In genomic region chr11:101188166-101188805, GRCm38 (mm10) we compare ENCODE assay signal across 10 mouse cellular contexts. TPM values are rescaled to one million over a fixed set of nuclear protein-coding genes. Genes with fewer than 3 reads are reported as not detected.
DNase-seq lines count a peak whose midpoint lies in the region; ATAC-seq and TF ChIP-seq lines count a peak whose summit lies in the region.
"Had no signal": no experiment of that assay in that cellular context is flagged by ENCODE, and none has a peak within 500 bp of the region (broad histone marks: within the 10 kb centered on the region; RNA-seq: fewer than 3 reads in every experiment).

No protein-coding gene starts in this region.

- no peak overlapping the region for H3K9ac ChIP-seq in heart, embryonic 11.5 days (ENCODE audit: low read depth, low read length)
- H3K9ac ChIP-seq in liver, embryonic 13.5 days = no peak overlapping the region
- H3K9ac ChIP-seq in liver, embryonic 11.5 days (ENCODE audit: low read depth, low read length) = no peak overlapping the region
- H3K9ac ChIP-seq in midbrain, embryonic 13.5 days (replicated peaks) = no peak overlapping the region

- H3K4me1 ChIP-seq in heart, embryonic 11.5 days (ENCODE audit: control insufficient read depth, insufficient read depth, low read length) = peaks cover 25% of the 10 kb centered on the region
- H3K4me1 ChIP-seq in liver, embryonic 13.5 days (replicated peaks) = peaks cover 44% of the 10 kb centered on the region
- H3K4me1 ChIP-seq in liver, embryonic 11.5 days (replicated peaks; ENCODE audit: control insufficient read depth, insufficient read depth, low read length) = peaks cover 32% of the 10 kb centered on the region
- peaks cover 88% of the 10 kb centered on the region for H3K4me1 ChIP-seq in cerebellum, adult 2 months (ENCODE audit: control insufficient read depth, insufficient read depth, low read length)
- H3K4me1 ChIP-seq in midbrain, embryonic 13.5 days (replicated peaks) = peaks cover 35% of the 10 kb centered on the region

- WGBS in heart, embryonic 11.5 days (ENCODE audit: insufficient replicate concordance) = 80% methylated on average over 11 of the region's 11 CpGs
- WGBS in liver, embryonic 13.5 days (ENCODE audit: insufficient replicate concordance) = 88% methylated on average over 11 of the region's 11 CpGs
- 85% methylated on average over 11 of the region's 11 CpGs for WGBS in liver, embryonic 11.5 days
- 14% methylated on average over 11 of the region's 11 CpGs for WGBS in cerebellum, adult 2 months
- WGBS in midbrain, embryonic 13.5 days = 86% methylated on average over 11 of the region's 11 CpGs

- no peak for TF ChIP-seq CTCF in cerebellum, adult 2 months (IDR thresholded peaks at IDR 0.05; ENCODE audit: borderline replicate concordance, insufficient read depth, low read depth, low read length)

- peak; percentile 93 for DNase-seq in heart, adult 11 months
- DNase-seq in liver, embryonic 13.5 days = no peak
- no peak for DNase-seq in liver, embryonic 11.5 days (ENCODE audit: low spot score)
- peak; percentile 90 to 96 for DNase-seq in cerebellum, adult 2 months
- no peak for DNase-seq in spleen, adult 12 weeks (ENCODE audit: low spot score)
- DNase-seq in layer of hippocampus, postnatal 25 days (ENCODE audit: extremely low spot score in 1 of 2, low spot score in 1 of 2) = no peak

- H3K4me2 ChIP-seq in heart, embryonic 11.5 days = no peak overlapping the region
- no peak overlapping the region for H3K4me2 ChIP-seq in liver, embryonic 13.5 days
- H3K4me2 ChIP-seq in liver, embryonic 11.5 days = no peak overlapping the region
- no peak overlapping the region for H3K4me2 ChIP-seq in midbrain, embryonic 13.5 days (replicated peaks)

- 0 out of 2 replicates have a peak, but pooled peaks cover 2% of the 10 kb centered on the region for H3K36me3 ChIP-seq in heart, embryonic 11.5 days (ENCODE audit: control insufficient read depth, insufficient read depth, low read length)
- H3K36me3 ChIP-seq in liver, embryonic 13.5 days = peaks cover 5% of the 10 kb centered on the region; the same call in 1 of the 2 replicates
- H3K36me3 ChIP-seq in liver, embryonic 11.5 days (ENCODE audit: control insufficient read depth, insufficient read depth, low read length) = no peaks in the 10 kb centered on the region; the same call in 1 of the 2 replicates
- H3K36me3 ChIP-seq in midbrain, embryonic 13.5 days = peaks cover 3% of the 10 kb centered on the region; the same call in 1 of the 2 replicates

- TF ChIP-seq POLR2A in cerebellum, adult 2 months (IDR thresholded peaks at IDR 0.05; ENCODE audit: borderline replicate concordance, insufficient read depth, low read length) = peak; percentile 51; the same call in 1 of the 2 replicates

- ATAC-seq in heart, embryonic 11.5 days (replicated peaks; ENCODE audit: insufficient number of reproducible peaks, low FRiP score, low TSS enrichment) = no peak
- no peak for ATAC-seq in liver, embryonic 13.5 days (ENCODE audit: low read depth)
- no peak for ATAC-seq in liver, embryonic 11.5 days (replicated peaks; ENCODE audit: low FRiP score)
- no peak for ATAC-seq in midbrain, embryonic 13.5 days

- H3K9me3 ChIP-seq in heart, embryonic 11.5 days (replicated peaks; ENCODE audit: control insufficient read depth, low read length) = no peaks in the 10 kb centered on the region
- no peaks in the 10 kb centered on the region for H3K9me3 ChIP-seq in liver, embryonic 13.5 days (replicated peaks)
- H3K9me3 ChIP-seq in liver, embryonic 11.5 days (ENCODE audit: control insufficient read depth, low read length) = no peaks in the 10 kb centered on the region
- no peaks in the 10 kb centered on the region for H3K9me3 ChIP-seq in midbrain, embryonic 13.5 days

- H3K27me3 ChIP-seq in heart, embryonic 11.5 days (ENCODE audit: control insufficient read depth, insufficient read depth, low read length) = 0 out of 2 replicates have a peak, but pooled peaks cover 5% of the 10 kb centered on the region
- peaks cover 16% of the 10 kb centered on the region for H3K27me3 ChIP-seq in liver, embryonic 13.5 days
- H3K27me3 ChIP-seq in liver, embryonic 11.5 days (replicated peaks; ENCODE audit: control insufficient read depth, insufficient read depth, low read length) = peaks cover 3% of the 10 kb centered on the region; the same call in 1 of the 2 replicates
- no peaks in the 10 kb centered on the region for H3K27me3 ChIP-seq in cerebellum, adult 2 months (ENCODE audit: control insufficient read depth, insufficient read depth, low read length)
- H3K27me3 ChIP-seq in midbrain, embryonic 13.5 days = 0 out of 2 replicates have a peak, but pooled peaks cover 3% of the 10 kb centered on the region

- no peak overlapping the region for H3K27ac ChIP-seq in heart, embryonic 11.5 days (ENCODE audit: low read depth, low read length)
- peak overlapping the region; percentile 96 for H3K27ac ChIP-seq in liver, embryonic 13.5 days
- H3K27ac ChIP-seq in liver, embryonic 11.5 days (ENCODE audit: low read depth, low read length) = no peak overlapping the region
- peak overlapping the region; percentile 93 for H3K27ac ChIP-seq in cerebellum, adult 2 months (ENCODE audit: insufficient read depth, low read length)
- peak overlapping the region; percentile 82; the same call in 1 of the 2 replicates for H3K27ac ChIP-seq in midbrain, embryonic 13.5 days

- no peak overlapping the region for H3K4me3 ChIP-seq in heart, embryonic 11.5 days (ENCODE audit: low read depth, low read length)
- no peak overlapping the region for H3K4me3 ChIP-seq in liver, embryonic 13.5 days (replicated peaks)
- no peak overlapping the region for H3K4me3 ChIP-seq in liver, embryonic 11.5 days (ENCODE audit: low read depth, low read length)
- peak overlapping the region; percentile 40 for H3K4me3 ChIP-seq in cerebellum, adult 2 months (replicated peaks; ENCODE audit: insufficient read depth, low read depth, low read length)
- H3K4me3 ChIP-seq in midbrain, embryonic 13.5 days (replicated peaks) = no peak overlapping the region
- H3K4me3 ChIP-seq: left cerebral cortex, adult 2 months had no signal

RNA-seq across cellular contexts. Expression of gene Ccr10, which starts 13.0 kb away (rescaled TPM):
- 0.13 and 0.39 TPM in 2 replicates for polyA plus RNA-seq in heart, embryonic 11.5 days (2014; fragmentation: Nextera tagmentation; extraction: Ambion mirVana)
- polyA plus RNA-seq in liver, embryonic 13.5 days (2015; fragmentation: Nextera tagmentation; extraction: Ambion mirVana) = not detected in 2 replicates
- 0.10 TPM in 1 of 2 replicates, not detected in the other for polyA plus RNA-seq in liver, embryonic 11.5 days (2014; fragmentation: Nextera tagmentation; extraction: Ambion mirVana)
- 0.82 and 1.0 TPM in 2 replicates for polyA plus RNA-seq in cerebellum, adult 2 months (2012; rRNA removed)
- 0.19 and 0.38 TPM in 2 replicates for polyA plus RNA-seq in midbrain, embryonic 13.5 days (2015; fragmentation: Nextera tagmentation; extraction: Ambion mirVana)
- under 1 TPM; 0.21 to 0.25 TPM for total RNA-seq in layer of hippocampus, postnatal 25 days (2021)
- total RNA-seq: megakaryocyte progenitor cell, adult 5-6 weeks had no signal

RNA-seq across cellular contexts. Expression of gene Plekhh3, which starts 17.1 kb away (rescaled TPM):
- 6.2 TPM in 2 replicates for polyA plus RNA-seq in heart, embryonic 11.5 days (2014; fragmentation: Nextera tagmentation; extraction: Ambion mirVana)
- polyA plus RNA-seq in liver, embryonic 13.5 days (2015; fragmentation: Nextera tagmentation; extraction: Ambion mirVana) = 1.0 and 1.1 TPM in 2 replicates
- polyA plus RNA-seq in liver, embryonic 11.5 days (2014; fragmentation: Nextera tagmentation; extraction: Ambion mirVana) = 3.4 and 3.8 TPM in 2 replicates
- 67.6 and 71.0 TPM in 2 replicates for polyA plus RNA-seq in cerebellum, adult 2 months (2012; rRNA removed)
- 7.3 and 8.1 TPM in 2 replicates for polyA plus RNA-seq in midbrain, embryonic 13.5 days (2015; fragmentation: Nextera tagmentation; extraction: Ambion mirVana)
- 10 to 100 TPM; 13.2 to 14.3 TPM for total RNA-seq in layer of hippocampus, postnatal 25 days (2021)

RNA-seq across cellular contexts. Expression of gene Cntnap1, which starts 18.0 kb away (rescaled TPM):
- polyA plus RNA-seq in heart, embryonic 11.5 days (2014; fragmentation: Nextera tagmentation; extraction: Ambion mirVana) = 0.46 and 0.70 TPM in 2 replicates
- polyA plus RNA-seq in liver, embryonic 13.5 days (2015; fragmentation: Nextera tagmentation; extraction: Ambion mirVana) = 0.09 and 0.12 TPM in 2 replicates
- polyA plus RNA-seq in liver, embryonic 11.5 days (2014; fragmentation: Nextera tagmentation; extraction: Ambion mirVana) = 0.34 and 0.40 TPM in 2 replicates
- polyA plus RNA-seq in cerebellum, adult 2 months (2012; rRNA removed) = 151 and 169 TPM in 2 replicates
- 1.3 and 1.5 TPM in 2 replicates for polyA plus RNA-seq in midbrain, embryonic 13.5 days (2015; fragmentation: Nextera tagmentation; extraction: Ambion mirVana)
- total RNA-seq in layer of hippocampus, postnatal 25 days (2021) = 100 to 1,000 TPM; 158 to 169 TPM

RNA-seq across cellular contexts. Expression of gene Tubg2, which starts 32.6 kb away (rescaled TPM):
- 4.3 TPM in 2 replicates for polyA plus RNA-seq in heart, embryonic 11.5 days (2014; fragmentation: Nextera tagmentation; extraction: Ambion mirVana)
- 0.29 and 0.37 TPM in 2 replicates for polyA plus RNA-seq in liver, embryonic 13.5 days (2015; fragmentation: Nextera tagmentation; extraction: Ambion mirVana)
- polyA plus RNA-seq in liver, embryonic 11.5 days (2014; fragmentation: Nextera tagmentation; extraction: Ambion mirVana) = 1.3 and 1.8 TPM in 2 replicates
- 44.3 and 47.8 TPM in 2 replicates for polyA plus RNA-seq in cerebellum, adult 2 months (2012; rRNA removed)
- polyA plus RNA-seq in midbrain, embryonic 13.5 days (2015; fragmentation: Nextera tagmentation; extraction: Ambion mirVana) = 29.8 and 31.6 TPM in 2 replicates
- 10 to 100 TPM; 44.9 to 47.8 TPM for total RNA-seq in layer of hippocampus, postnatal 25 days (2021)
- total RNA-seq: megakaryocyte progenitor cell, adult 5-6 weeks had no signal

RNA-seq across cellular contexts. Expression of gene Ezh1, which starts 38.0 kb away (rescaled TPM):
- polyA plus RNA-seq in heart, embryonic 11.5 days (2014; fragmentation: Nextera tagmentation; extraction: Ambion mirVana) = 10.2 and 12.7 TPM in 2 replicates
- polyA plus RNA-seq in liver, embryonic 13.5 days (2015; fragmentation: Nextera tagmentation; extraction: Ambion mirVana) = 6.6 and 7.4 TPM in 2 replicates
- polyA plus RNA-seq in liver, embryonic 11.5 days (2014; fragmentation: Nextera tagmentation; extraction: Ambion mirVana) = 11.8 and 12.4 TPM in 2 replicates
- 64.4 and 70.7 TPM in 2 replicates for polyA plus RNA-seq in cerebellum, adult 2 months (2012; rRNA removed)
- polyA plus RNA-seq in midbrain, embryonic 13.5 days (2015; fragmentation: Nextera tagmentation; extraction: Ambion mirVana) = 17.6 and 17.7 TPM in 2 replicates
- total RNA-seq in layer of hippocampus, postnatal 25 days (2021) = 10 to 100 TPM; 57.1 to 62.1 TPM

Comparison
In these comparisons a context has a peak if more than half of its experiments do, and no peak if none do; other contexts are left out.
1. H3K27ac ChIP-seq: peak in liver, embryonic 13.5 days (single experiment), cerebellum, adult 2 months (single experiment) and midbrain, embryonic 13.5 days (single experiment); none in heart, embryonic 11.5 days (single experiment) and liver, embryonic 11.5 days (single experiment).
2. DNase-seq: peak in heart, adult 11 months (single experiment) and cerebellum, adult 2 months (2 of 2); none in liver, embryonic 13.5 days (single experiment), liver, embryonic 11.5 days (single experiment), spleen, adult 12 weeks (single experiment) and layer of hippocampus, postnatal 25 days (0 of 2).
3. RNA of gene Cntnap1, which starts 18.0 kb away (polyA plus RNA-seq): 151 to 169 TPM in cerebellum, adult 2 months; 1.3 to 1.5 TPM in midbrain, embryonic 13.5 days, 0.46 to 0.70 TPM in heart, embryonic 11.5 days, 0.34 to 0.40 TPM in liver, embryonic 11.5 days and 0.09 to 0.12 TPM in liver, embryonic 13.5 days; every median in the first group is over 10 times any median in the second.